Mouse (Mus musculus): ENCODE data around the gene Pfdn4.

DNA sequence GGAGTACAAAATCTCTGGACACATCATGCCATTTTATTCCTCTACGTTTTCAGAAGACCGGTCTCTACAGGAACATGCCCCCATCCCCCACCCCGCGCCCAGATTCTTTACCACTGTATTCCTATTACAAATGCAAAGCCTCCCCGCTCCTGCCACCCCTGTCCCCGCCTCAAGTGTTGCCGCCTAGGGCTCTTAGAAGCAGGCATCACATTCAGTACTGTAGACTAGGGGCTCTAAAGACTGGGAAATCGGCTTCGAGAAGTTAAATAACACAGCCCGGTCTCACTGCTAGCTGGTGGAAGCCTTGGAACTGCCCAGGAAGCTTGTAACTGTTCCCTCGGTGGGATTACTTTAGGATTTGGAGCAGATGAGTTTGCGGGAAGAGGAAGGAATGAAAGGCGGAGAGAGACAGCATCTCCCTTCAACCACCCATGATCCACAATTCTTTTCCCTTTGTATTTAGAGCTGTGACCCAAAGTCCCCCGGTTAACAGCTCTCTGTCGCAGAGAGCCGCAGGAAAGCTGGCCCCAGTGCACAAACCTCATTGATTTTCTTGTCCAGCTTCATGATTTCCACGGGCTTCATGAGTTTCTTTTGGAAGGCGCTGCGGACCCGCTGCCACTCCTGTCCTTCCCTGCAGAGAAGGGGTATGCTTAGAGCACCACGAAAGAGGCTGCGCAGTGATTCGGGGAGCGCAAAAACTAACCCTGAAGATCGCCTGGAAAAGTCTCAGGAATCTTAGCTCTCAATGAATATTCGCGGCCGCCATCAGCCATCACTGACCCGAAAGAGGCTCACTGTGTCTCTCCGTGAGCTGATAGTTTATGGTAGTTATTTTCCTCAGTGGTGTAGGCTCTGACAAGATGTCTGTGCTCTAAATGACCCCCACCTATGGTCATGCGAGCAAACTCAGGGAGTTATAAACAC lies 1.2 kb upstream of the Pfdn4 start:
- TF ChIP-seq POLR2A (IDR thresholded peaks at IDR 0.05; ENCODE audit: low read depth, low read length) = no peak
- TF ChIP-seq CTCF (IDR thresholded peaks at IDR 0.05; ENCODE audit: borderline replicate concordance, insufficient read depth, low read length) = no peak

All from embryonic fibroblast, embryonic 13.5 days (primary cell).